Mouse (Mus musculus) testis, postnatal 14 days (tissue): Measurements from ENCODE around the gene Trp63.
A peak's percentile ranks its signal among the peaks of the same experiment; 100 is the strongest.
"Not testable (repeated sequence)": the region's sequence is repeated elsewhere in the genome, so short reads cannot be mapped to it uniquely, and the experiment has no call there.

Experiments used
- DNase-seq: peaks from one replicate; pipeline ENCODE4 v3.0.0; 2021; ENCODE audit warnings: low spot score

Trp63 gene

DNA sequence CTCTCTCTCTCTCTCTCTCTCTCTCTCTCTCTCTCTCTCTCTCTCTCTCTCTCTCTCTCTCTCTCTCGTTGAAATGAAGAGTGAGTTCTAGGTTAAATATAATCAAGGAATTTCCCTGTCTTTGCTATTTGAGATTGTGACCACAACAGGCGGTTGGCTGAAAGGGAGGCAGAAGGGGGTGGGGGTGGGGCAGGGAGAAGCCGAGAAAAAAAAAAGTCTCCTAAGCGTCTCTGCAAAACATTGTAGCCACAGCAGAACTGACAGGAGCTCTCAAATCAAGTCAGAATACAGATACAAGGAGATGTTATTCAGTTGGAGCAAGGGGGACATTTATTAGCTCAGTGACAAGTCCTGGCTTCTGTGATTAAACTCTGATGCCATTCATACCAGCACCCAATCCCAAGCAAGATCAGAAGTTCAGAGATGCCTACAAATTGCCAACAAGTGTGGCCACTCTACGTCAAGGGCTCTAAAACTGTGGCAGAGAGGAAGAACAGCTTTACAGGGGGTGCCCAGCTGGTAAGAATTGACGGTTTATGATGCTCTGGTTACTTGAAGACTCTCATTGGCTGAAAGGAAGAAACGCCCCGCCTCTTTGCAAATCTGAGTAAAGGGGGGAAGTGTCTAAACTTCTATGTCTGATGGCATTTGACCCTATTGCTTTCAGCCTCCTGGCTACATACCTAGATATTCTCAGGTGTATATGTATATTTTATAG, at the start of gene Trp63:
Gene Trp63, plus strand, starts transcription at position 233 of the 718 bp plus-strand sequence.
- peak; percentile 11 for DNase-seq

DNA sequence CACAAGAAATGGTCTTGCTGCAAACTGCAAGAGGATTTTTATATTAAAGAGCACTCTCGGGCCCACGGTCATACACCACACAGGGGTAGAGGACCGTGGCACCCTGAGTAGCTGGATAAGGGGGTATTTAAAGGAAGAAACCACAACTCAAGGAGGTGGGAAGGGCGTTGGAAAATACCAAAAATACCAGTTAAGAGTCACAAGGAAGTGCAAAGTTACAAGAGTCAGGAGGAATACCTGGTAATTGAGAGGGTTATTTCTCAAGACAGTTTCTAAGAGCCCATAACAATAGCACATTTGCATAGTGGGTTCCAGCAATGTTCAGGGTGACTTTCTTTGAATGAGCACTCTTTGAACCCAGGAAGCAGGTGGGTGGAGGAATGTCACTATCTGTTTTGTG, 38.8 kb upstream of the Trp63 start:
- not testable (repeated sequence) for DNase-seq

DNA sequence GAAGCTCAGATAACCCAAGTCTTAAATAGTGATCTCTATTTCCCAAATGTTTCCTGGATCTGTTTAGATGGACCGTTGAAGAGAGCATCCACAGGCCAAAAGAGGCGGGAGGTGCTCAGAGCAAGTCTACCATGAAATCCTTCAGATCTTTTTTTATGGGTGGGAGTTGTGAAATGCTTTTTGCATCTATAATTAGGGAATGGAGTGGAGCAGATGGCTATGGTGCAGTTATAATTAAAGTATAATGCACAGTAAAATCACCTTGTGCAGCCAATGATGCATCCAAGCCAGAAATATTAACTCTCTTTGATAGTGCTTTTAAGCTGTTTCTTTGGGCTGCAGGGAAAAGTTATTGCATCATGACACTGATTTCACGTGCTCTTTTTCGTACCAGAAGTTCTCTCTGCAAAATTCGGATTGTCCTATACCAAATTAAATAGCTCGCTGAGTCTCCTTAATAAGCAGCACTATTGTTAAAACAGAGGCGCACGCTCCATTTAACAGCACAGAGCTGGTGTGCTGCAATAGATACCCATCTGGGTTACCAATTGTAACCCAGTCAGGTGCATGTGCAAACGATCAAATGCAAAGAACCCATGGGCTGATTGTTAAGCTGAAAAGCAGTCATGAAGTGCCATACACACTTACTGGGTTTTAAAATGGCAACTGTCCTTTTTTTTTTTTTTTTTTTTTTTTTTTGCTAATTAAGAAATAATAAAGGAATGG, 22.9 kb upstream of the Trp63 start:
- DNase-seq, result no peak

DNA sequence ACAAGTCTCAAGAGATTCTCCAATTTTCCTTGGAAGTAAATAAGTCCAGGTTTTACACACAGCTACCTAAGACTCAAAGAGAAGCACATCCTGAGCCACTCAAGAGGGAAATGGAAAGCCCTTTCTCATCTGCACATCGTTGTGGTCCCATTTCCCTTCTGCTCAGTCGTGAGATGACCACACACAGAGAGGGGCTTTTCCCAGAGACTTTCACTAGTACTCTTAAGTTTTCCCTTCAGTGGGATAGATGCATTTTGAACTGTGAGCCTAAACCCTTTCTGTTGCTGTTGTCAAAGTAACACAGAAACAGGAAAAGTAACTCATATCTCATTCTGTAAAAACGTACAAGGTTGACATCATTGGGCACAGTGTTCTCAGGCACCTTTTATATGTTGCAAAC, 20.4 kb upstream of the Trp63 start:
- no peak for DNase-seq

DNA sequence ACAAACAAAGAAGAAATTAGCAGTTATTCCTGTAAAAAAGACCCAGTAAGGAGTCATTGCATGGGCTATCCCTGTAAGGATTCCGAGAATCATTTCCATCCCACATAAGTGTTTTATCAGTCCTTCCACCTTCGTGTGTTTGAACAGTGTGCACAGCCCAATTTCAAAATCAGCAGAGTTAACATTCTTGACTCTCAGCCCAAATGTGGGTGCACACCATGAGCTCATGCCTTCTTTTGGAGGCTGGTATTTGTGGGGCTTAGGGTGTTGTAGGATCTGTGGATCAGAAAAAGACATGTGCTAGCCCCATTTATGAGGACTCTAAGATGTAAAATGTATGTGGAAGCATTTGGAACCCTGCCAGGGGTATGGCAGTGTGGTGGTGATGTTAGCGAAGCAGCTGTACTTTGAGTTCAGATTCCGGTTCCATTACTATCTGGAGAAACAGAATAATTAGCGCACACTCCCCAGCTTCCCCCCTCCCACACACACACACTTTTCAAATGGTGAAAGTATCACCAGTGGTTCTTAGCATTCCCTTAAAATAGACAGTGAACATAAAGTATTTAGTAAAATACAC, 9.6 kb upstream of the Trp63 start:
- DNase-seq, result no peak

DNA sequence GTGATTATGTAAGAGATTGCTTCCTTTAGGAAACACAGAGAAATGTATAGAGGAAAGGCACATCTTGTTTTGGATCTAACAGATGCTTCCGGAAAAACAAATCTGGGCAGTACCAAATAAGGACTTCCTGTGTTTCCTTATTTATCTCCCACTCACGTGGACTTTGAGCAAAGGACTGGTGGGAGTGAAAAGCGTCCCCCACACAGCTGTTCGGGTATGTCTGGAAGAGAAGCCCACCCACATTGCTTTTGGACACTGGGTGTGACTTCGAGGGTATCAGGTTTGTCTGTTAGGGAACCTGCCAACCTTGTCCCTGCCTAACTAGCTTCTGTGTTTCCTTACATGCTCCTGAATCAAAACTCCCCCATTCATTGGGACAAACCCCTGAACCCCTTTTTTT, 3.2 kb upstream of the Trp63 start:
- DNase-seq, result no peak

DNA sequence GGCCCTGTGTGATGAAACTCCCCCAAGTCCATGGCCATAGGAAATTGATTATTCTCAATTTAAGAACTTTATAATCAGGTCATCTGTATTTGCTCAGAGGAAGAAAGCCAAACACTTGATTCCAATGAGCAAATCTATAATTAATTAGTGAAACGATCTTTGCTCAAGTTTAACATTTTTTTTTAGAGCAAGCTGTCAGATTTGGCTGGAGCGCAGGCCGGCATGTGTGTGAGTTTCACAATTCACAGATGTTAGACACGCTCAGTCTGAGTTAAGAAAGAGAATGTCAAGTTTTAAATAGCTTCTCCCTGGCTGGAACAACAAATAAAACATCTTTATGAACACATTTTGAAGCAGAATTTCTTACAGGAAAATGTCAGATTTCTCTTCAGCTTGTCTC, 1.0 kb upstream of the Trp63 start:
- DNase-seq, result no peak

DNA sequence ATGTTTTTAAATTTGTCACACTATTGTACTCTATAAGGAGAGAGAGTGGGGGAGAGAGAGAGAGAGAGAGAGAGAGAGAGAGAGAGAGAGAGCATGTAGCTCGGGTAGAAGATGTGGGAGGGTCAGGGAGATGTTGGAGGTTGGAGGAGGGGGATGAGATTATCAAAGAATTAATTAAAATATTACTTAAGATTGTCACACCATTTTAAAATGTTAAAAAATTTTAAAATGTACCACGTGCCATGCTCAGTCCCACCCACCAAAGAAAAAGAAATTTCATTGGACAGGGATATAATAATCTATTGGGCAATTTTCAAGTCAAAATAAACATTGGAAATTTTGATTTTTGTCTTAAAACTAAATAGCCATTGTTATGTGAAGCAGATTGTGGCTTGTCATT, 1.0 kb downstream of the Trp63 start:
- no peak for DNase-seq

DNA sequence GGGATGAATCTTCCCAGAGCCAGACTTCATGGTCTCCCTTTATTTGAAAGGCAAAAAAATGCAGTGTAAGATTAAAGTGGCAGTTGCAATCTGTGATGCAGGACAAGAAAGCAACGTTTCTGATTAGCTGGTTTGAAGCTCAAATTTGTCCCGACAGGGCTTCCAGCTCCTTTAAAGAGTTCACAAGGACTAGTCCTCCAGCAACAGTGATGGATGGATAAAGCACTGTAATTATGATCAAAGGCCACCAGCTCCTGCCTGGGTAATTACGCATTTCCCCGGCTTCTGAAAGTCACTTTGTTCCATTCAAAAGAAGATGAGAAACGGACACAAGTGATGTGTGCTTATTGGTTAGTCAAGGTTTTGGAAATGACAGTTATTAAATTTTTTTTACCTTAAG, 7.0 kb downstream of the Trp63 start:
- DNase-seq, result no peak

DNA sequence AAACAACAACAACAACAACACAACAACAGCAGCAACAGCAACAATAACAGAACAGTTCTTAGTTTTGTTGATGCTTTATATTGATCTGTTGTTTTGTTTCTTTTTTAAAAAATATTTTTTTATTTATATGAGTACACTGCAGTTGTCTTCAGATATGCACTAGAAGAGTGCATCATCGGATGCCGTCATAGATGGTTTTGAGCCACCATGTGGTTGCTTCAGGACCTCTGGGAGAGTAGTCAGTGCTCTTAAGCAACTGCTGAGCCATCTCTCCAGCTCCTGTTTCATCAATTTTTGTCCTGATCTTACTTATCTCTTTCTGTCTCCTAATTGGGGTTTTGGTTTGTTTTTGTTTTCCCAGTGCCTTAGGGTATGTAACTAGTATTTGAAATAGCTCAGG, 17.7 kb downstream of the Trp63 start:
- DNase-seq, result no peak

DNA sequence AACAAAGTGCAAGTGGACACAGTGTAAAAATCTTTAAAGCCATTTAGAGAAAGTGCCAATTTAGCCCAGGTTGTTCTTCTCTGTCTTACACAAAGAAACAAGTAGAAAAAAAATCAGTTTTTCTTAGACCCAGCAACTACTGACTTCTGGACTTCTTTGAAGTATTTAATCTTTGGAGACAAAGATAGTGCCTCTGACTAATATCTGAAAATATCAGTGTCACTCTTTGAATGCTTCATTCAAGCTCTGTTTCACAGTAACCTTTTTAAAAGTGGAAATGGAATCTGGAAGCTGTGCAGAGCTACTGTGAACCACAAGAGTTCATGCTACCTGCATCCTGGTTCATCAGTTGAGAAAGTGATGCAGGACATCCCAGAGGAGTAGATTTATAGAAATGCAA, 22.7 kb downstream of the Trp63 start:
- DNase-seq, result no peak

DNA sequence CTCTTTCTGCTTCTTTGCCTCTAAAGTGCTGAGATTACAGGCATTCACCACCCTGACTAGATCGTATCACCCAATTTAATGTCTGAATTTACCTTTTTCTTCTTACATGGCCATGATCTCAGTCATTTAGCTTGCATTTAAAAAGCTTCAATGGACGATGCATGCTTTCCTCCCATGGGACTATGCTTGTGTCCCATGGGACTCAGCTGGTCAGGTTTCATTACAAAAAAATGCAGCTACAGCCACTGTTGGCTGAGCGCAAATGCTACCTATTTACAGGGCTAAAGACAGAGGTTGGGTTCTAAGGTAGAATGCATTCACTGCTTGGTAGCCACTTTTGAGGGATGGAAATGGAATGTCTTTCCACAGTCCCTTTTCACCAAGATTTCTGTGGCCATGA, 32.2 kb downstream of the Trp63 start:
- no peak for DNase-seq

DNA sequence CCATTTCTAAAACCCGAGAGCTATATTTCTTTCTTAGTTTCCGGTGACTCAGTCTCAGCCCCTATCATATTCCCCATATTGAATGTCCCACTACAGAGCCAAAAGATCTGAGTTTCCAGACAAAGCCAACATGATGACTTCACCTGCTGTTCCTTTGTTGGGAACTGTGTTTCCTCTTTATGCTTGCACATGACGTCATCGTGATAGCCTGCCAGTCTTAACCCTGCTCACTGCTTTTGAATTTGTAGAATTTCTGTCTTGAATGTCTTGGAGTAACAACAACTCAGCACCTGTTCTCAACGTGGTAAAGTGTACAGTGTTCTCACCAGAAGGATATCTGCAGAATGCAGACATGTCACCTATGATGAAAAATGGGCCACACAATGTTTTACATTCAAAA, 39.6 kb downstream of the Trp63 start:
- no peak for DNase-seq

DNA sequence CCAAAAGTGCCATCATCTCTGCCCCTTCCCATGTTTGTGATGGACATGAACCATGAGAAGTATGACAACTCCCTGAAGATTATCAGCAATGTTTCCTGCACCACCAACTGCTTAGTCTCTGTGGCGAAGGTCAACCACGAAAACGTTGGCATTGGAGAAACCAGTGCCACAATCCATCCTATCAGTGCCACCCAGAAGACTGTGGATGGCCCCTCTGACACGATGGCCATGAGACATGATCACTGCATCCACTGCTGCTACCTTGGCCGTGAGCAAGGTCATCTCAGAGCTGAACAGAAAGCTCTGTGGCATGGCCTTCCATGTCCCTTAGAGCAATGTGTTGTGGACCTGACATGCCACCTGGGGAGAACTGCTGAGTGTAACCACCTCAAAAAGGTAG, 43.4 kb downstream of the Trp63 start:
- no peak for DNase-seq

DNA sequence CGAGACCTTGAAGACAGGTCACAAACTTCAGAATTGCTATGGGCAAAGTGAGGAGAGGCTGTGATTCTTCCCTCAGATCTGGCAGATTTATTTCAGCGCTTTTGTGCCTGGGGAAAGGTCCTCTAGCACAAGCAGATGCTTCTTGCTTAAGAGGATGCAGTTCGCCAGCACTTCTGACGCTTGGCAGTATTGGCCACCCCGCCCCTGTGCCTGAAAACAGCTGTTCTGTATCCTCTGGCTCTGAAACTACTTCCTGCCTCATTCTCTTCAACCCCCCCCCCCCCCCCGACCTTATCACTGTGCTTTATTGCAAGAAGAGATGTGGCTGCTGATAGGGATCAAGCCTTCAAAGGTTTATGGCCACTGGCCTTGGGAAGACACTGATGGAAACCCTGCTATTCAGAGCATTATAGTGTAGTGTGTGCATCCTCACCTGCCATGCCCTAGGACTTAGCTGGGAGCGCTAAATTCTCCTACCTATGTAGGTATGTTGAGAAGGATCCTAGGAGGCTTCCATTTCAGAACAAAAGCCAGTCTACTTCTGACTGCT, 44.5 kb downstream of the Trp63 start:
- DNase-seq, result no peak

DNA sequence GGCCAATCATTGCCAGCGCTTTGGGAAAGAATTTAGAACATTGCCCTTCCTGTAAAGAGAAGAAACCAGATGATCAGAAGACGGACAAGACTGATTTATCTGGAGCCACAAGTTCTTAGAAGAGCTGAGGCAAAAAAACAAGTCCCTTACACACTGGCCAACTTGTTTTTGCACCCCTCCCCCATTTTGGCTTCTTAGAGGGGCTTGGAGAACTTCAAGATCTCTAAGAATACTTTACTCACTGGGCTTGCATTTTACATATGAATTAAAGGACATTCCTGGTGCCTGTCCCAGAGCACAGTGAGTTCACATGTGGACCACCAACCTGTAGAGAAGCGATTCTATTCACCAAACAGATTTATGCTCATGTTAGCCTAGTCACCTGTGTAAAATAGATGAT, 53.3 kb downstream of the Trp63 start:
- no peak for DNase-seq

DNA sequence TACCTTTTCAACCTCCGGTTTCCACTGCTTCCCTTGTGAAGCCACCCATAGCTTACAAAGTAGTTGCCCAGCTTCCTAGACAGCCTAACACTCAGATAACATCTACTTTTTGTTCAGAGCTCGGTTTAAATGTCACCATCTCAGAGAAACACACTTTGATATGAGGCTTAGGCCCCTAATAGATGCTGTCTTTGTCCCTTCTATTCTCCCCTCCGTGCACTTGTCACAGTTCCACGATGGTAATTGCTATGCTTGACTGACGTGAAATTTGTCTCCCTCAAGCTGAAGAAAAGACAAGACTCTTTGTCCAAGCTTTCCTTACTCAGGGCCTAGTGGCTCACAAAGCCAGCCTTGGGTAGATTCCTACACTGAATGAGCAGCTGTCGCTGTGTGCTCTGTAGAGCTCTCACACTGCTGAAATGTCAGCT, 54.1 kb downstream of the Trp63 start:
- no peak for DNase-seq

DNA sequence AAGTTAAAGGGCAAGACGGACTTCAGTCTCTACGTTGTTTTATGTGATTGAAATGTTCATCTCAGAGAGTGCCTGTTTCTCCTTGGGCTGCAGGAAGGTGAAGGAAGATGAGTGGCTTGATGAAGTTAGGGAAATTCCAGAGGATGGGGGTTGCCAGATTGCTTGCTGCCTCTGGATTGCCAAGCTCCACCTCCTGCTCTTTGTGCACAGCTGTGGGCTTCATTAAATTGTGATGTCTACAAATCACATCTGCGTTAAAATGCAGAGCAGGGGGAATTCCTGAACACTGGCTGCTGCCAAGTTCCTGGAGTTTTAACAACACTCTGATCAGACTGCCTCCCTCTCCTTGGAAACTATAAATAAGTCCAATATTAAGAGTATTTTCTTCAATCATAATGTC, 63.2 kb downstream of the Trp63 start:
- DNase-seq, result no peak

DNA sequence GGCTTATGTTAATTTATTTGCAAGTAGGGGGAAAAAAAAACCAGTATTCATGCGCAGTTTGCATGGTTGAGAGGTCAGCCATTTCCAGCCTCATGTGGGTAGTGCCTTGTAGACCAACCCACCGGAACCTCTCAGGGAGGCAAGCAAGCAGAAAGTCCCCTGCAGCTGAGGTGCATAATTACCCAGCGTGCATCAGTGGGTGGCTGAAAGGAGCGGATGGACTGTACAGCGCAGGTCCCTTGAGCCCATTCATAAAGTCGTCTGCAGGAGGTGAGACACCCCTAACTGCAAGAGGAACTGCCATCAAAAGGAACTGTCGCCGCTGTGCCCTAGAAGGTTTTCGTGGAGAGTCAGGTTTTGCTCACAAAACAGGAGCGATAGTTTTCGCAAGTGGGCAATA, 68.3 kb downstream of the Trp63 start:
- DNase-seq, result no peak

DNA sequence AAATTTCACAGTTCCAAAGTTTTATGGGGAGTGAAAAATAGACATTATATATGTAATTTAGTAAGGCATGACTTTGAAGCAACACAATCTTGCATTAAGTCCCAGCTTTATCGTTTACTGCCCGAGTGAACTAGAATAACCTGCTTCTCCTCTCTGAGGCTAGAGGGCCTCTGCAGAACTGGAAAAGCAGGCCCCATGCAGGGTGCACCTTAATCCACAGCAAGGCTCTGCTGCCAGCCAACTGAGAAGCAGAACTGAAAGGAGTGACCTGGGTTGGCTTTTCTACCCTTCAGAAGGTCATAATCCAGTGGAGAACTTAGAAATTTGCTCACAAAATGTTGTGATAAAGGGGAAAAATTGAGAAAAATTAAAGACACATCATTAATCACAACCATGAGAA, 74.5 kb downstream of the Trp63 start:
- no peak for DNase-seq

DNA sequence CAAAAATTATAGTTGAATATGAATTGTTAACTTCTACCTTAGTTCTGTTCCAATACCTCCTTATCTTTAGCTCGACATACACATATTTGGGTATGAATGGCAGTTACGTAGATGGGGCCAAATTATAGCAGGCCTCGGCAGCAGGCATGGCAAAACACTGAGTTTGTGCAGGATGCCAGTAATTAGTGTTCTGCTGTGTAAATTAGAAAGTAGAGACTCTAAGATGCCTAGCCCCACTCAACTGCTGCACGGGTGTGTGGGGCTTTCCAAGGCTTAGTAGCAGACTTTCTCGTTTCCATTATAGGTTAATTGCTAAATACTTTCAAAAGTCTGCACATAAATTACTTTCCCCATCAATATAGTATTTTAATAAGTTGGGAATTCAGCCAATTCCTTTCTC, 82.0 kb downstream of the Trp63 start:
- DNase-seq, result no peak

DNA sequence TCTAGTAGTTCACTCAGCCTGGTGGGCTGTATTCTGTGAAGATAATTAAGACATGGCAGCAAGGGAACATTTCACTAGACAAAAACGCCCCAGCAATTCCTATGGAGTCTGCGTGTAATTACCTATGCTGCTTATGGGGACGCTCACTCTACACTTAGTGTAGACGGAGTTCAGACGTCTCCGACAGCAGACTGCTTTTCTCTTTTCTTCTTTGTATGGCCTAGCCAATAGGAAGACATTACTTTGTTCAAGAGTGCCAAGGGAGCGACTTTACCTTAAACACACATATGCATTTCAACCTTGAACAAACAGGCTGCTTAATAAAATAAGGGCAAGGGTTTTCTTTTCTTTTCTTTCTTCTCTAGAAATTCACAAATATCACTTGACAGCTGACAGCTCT, 91.0 kb downstream of the Trp63 start:
- DNase-seq, result no peak

DNA sequence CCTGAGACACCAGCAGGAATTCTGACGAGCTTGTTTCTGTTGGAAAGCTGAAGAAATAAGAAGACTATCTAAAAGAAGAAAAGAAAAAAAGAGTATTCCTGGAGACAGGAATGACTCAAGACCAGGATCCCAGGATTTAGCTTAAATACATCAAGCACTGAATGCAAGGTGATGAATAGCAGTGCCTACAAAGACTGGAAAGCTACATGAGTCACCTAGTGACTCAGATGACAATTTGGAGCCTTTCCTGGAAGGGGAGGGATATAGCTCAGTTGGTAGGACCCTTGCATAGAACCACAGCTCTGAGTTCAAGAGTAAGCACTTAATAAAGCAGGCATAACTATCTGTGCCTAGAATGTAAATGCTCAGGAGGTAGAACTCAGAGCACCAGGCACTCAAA, 93.9 kb downstream of the Trp63 start:
- DNase-seq, result no peak
